Mouse (Mus musculus) layer of hippocampus, adult 11-12 months (tissue): Measurements from ENCODE around the gene Scgb1a1.

ENCODE experiments used
- DNase-seq: peaks from one replicate; pipeline ENCODE4 v3.0.0; 2022; ENCODE audit warnings: low spot score

Gene Scgb1a1

GRCm38 (mm10) chr19:9043123-9043522, 44.6 kb downstream of the Scgb1a1 start:
- no peak for DNase-seq

GRCm38 (mm10) chr19:9041074-9041473, 46.7 kb downstream of the Scgb1a1 start:
- no peak for DNase-seq

GRCm38 (mm10) chr19:9040649-9041048, 47.1 kb downstream of the Scgb1a1 start:
- no peak for DNase-seq

- no peak for DNase-seq
Measured at GRCm38 (mm10) chr19:9039928-9040327, 47.8 kb downstream of the Scgb1a1 start.

GRCm38 (mm10) chr19:9039266-9039665, 48.5 kb downstream of the Scgb1a1 start:
- DNase-seq = no peak

GRCm38 (mm10) chr19:9038136-9038535, 49.6 kb downstream of the Scgb1a1 start:
- DNase-seq = no peak

- no peak for DNase-seq
Measured at GRCm38 (mm10) chr19:9035101-9035500, 52.7 kb downstream of the Scgb1a1 start.

- no peak for DNase-seq
Measured at GRCm38 (mm10) chr19:9034480-9034879, 53.3 kb downstream of the Scgb1a1 start.
